Mouse (Mus musculus): ENCODE data around the gene Slc2a12.
A peak's percentile ranks its signal among the peaks of the same experiment; 100 is the strongest.

DNA sequence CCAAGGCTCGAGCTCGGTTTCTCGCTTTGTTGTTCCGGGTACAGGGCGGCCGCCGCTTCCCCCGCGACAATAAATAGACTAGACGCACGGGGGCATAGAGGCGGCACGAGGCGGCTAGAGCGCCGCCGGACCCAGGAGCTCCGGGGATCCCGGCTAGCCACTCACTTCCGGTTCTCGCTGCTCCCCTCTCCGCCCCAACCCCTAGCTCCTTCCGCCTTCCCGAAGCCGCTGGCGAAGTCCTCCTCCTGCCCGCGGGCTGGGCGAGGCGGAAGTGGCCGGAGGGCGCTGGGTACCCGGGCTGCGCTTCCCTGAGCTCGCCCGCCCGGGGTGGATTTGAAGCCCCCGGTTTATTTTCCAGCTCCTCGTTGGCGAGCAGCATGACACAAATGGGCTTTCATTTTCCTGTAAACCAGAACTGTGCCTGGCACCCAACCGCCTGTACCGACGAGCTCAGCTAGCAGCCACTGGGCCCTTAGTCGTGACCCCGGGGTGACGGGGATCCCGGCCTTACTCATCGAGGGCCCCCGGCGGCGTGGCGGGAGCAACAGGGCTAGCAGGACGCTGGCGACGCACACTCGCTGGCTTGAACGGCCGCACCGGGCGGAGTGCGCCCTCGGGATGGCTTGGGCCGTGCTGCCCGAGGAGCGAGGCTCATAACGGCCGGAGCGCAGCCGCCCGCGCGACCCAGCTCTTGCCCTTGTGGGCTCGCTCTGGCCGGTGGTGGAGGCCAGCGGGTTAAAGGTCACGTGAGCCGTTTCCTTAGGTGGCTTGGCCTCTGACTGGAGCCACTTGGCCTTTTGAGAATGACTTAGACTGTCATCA lies 86.7 kb downstream of the Slc2a12 start, which contains the start of gene Tbpl1:
- TF ChIP-seq POLR2A (IDR thresholded peaks at IDR 0.05; ENCODE audit: borderline replicate concordance, insufficient read depth, low read length) (peak; percentile 82; the same call in 1 of the 2 replicates), CTCF (IDR thresholded peaks at IDR 0.05; ENCODE audit: borderline replicate concordance, insufficient read depth, low read depth, low read length) (no peak)
